Comparison of ENCODE assay signal across 8 mouse cellular contexts in the genomic region with DNA sequence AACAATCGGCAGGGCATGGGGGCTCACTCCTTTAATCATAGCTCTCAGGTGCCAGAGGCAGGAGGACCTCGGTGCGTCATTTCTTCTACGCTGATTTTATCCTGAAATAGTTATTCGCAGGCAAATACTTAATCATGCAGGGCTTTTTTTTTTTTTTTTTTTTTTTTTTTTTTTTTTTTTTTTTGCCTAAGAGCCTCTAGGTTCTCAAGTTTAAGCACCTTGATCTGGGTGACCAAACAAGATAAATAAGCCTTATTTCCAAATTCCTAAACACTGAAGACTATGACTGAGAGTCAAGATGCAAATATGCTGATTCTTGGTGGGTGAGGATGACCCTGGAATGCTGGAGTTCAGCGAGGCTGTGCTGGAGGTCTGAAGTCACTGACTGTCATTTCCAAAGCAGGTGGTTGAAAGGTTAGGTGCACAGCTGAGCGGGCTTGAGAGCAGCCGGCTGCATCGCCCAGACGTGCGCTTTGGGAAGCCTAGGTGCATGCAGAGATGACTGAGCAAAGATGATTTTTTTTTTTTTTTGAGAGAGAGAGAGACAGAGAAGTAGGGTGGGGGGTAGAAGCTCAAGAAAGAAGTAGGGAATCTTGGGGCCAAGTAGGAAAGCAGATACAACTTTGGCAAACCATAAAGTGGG. TPM values are rescaled to one million over a fixed set of nuclear protein-coding genes. Genes with fewer than 3 reads are reported as not detected.
DNase-seq lines count a peak whose midpoint lies in the region; ATAC-seq and TF ChIP-seq lines count a peak whose summit lies in the region.

No protein-coding gene starts in this region.

- no peak for TF ChIP-seq POLR2A in lung, adult 2 months (IDR thresholded peaks at IDR 0.05; ENCODE audit: borderline replicate concordance, extremely low read depth, low read depth, low read length)

- peaks cover 3% of the 10 kb centered on the region; the same call in 1 of the 2 replicates for H3K4me1 ChIP-seq in lung, adult 2 months (ENCODE audit: control insufficient read depth, insufficient read depth, low read length)
- H3K4me1 ChIP-seq in hindbrain, embryonic 16.5 days (ENCODE audit: control insufficient read depth, insufficient read depth, low read depth, low read length) = peaks cover 10% of the 10 kb centered on the region
- H3K4me1 ChIP-seq in liver, embryonic 15.5 days (replicated peaks) = peaks cover 26% of the 10 kb centered on the region
- H3K4me1 ChIP-seq in stomach, embryonic 15.5 days = peaks cover 6% of the 10 kb centered on the region; the same call in 1 of the 2 replicates

- WGBS in lung, adult 2 months = 29% methylated on average over 11 of the region's 11 CpGs
- WGBS in hindbrain, embryonic 16.5 days = 41% methylated on average over 11 of the region's 11 CpGs
- 29% methylated on average over 11 of the region's 11 CpGs for WGBS in liver, embryonic 15.5 days (ENCODE audit: insufficient replicate concordance)
- 38% methylated on average over 11 of the region's 11 CpGs for WGBS in stomach, embryonic 15.5 days

- H3K4me3 ChIP-seq in lung, adult 2 months (replicated peaks; ENCODE audit: extremely low read depth, low read depth, low read length) = peak overlapping the region; percentile 98
- H3K4me3 ChIP-seq in hindbrain, embryonic 16.5 days (ENCODE audit: low read length) = peak overlapping the region; percentile 83
- H3K4me3 ChIP-seq in liver, embryonic 15.5 days (replicated peaks) = peak overlapping the region; percentile 76
- peak overlapping the region; percentile 90 for H3K4me3 ChIP-seq in stomach, embryonic 15.5 days (replicated peaks)

- TF ChIP-seq CTCF in lung, adult 2 months (IDR thresholded peaks at IDR 0.05; ENCODE audit: insufficient read depth, low read length) = no peak

- peak; percentile 12 for DNase-seq in lung, adult 2 months
- no peak for DNase-seq in lung, adult 18-20 months
- peak; percentile 32 to 35 for DNase-seq in cerebellum, postnatal 14 days
- no peak for DNase-seq in gastrocnemius, adult 8-10 months (ENCODE audit: low spot score in 2 of 2)
- DNase-seq in natural killer cell, adult 2 months (ENCODE audit: low spot score in 2 of 2) = no peak

- H3K9ac ChIP-seq in hindbrain, embryonic 16.5 days (ENCODE audit: low read depth, low read length) = peak overlapping the region; percentile 84
- H3K9ac ChIP-seq in liver, embryonic 15.5 days = peak overlapping the region; percentile 76
- H3K9ac ChIP-seq in stomach, embryonic 15.5 days = peak overlapping the region; percentile 76; the same call in 1 of the 2 replicates

- peak; percentile 3; the same call in 1 of the 2 replicates for ATAC-seq in hindbrain, embryonic 16.5 days
- no peak for ATAC-seq in liver, embryonic 15.5 days (ENCODE audit: insufficient read depth)
- ATAC-seq in stomach, embryonic 15.5 days (ENCODE audit: insufficient read depth, low FRiP score, low read depth) = no peak

- H3K36me3 ChIP-seq in hindbrain, embryonic 16.5 days (ENCODE audit: control insufficient read depth, insufficient read depth, low read length) = peaks cover 7% of the 10 kb centered on the region
- H3K36me3 ChIP-seq in liver, embryonic 15.5 days (replicated peaks) = peaks cover 17% of the 10 kb centered on the region
- 0 out of 2 replicates have a peak, but pooled peaks cover 4% of the 10 kb centered on the region for H3K36me3 ChIP-seq in stomach, embryonic 15.5 days

- no peaks in the 10 kb centered on the region for H3K27me3 ChIP-seq in hindbrain, embryonic 16.5 days (replicated peaks; ENCODE audit: control insufficient read depth, insufficient read depth, low read length)
- no peaks in the 10 kb centered on the region for H3K27me3 ChIP-seq in liver, embryonic 15.5 days
- H3K27me3 ChIP-seq in stomach, embryonic 15.5 days (replicated peaks) = no peaks in the 10 kb centered on the region

- no peaks in the 10 kb centered on the region for H3K9me3 ChIP-seq in hindbrain, embryonic 16.5 days (ENCODE audit: control insufficient read depth, low read length)
- no peaks in the 10 kb centered on the region for H3K9me3 ChIP-seq in liver, embryonic 15.5 days (replicated peaks)
- no peaks in the 10 kb centered on the region for H3K9me3 ChIP-seq in stomach, embryonic 15.5 days

- H3K27ac ChIP-seq in hindbrain, embryonic 16.5 days (ENCODE audit: low read depth, low read length) = no peak overlapping the region
- peak overlapping the region; percentile 61; the same call in 1 of the 2 replicates for H3K27ac ChIP-seq in liver, embryonic 15.5 days (replicated peaks)
- H3K27ac ChIP-seq in stomach, embryonic 15.5 days = peak overlapping the region; percentile 45; the same call in 1 of the 2 replicates

- H3K4me2 ChIP-seq in hindbrain, embryonic 16.5 days (ENCODE audit: low read length) = peak overlapping the region; percentile 86
- H3K4me2 ChIP-seq in liver, embryonic 15.5 days = peak overlapping the region; percentile 90
- H3K4me2 ChIP-seq in stomach, embryonic 15.5 days = peak overlapping the region; percentile 83

RNA-seq across cellular contexts. Expression of a gene that starts 0.9 kb away (rescaled TPM):
- 7.6 and 12.4 TPM in 2 replicates for polyA plus RNA-seq in lung, adult 2 months (2012; rRNA removed)
- 28.0 and 28.5 TPM in 2 replicates for polyA plus RNA-seq in hindbrain, embryonic 16.5 days (2015; fragmentation: Nextera tagmentation; extraction: Ambion mirVana)
- 14.5 and 14.8 TPM in 2 replicates for polyA plus RNA-seq in liver, embryonic 15.5 days (2015; fragmentation: Nextera tagmentation; extraction: Ambion mirVana)
- polyA plus RNA-seq in stomach, embryonic 15.5 days (2015; fragmentation: Nextera tagmentation; extraction: Ambion mirVana) = 26.6 and 28.7 TPM in 2 replicates
- total RNA-seq in gastrocnemius, adult 8-10 months (2022) = 10 to 100 TPM; 33.8 to 41.8 (median 37.5) TPM

Comparison
In these comparisons a context has a peak if more than half of its experiments do, and no peak if none do; other contexts are left out.
1. DNase-seq: peak in lung, adult 2 months (single experiment) and cerebellum, postnatal 14 days (2 of 2); none in lung, adult 18-20 months (0 of 2), gastrocnemius, adult 8-10 months (0 of 2) and natural killer cell, adult 2 months (0 of 2).
2. Peak in every context shown above with its lines, with median percentiles within 50 percentile points of each other: H3K4me3 ChIP-seq, H3K4me2 ChIP-seq and H3K9ac ChIP-seq.